Mouse (Mus musculus): Measurements from ENCODE around the gene Tfb1m. TPM values are rescaled to one million over a fixed set of nuclear protein-coding genes. Genes with fewer than 3 reads are reported as not detected.

Gene Tfb1m
- polyA plus RNA-seq, 1 experiment, result 2.1 TPM

GRCm38 (mm10) chr17:3485851-3486250 lies 71.7 kb downstream of the Tfb1m start:
- TF ChIP-seq CTCF (IDR thresholded peaks at IDR 0.05; ENCODE audit: insufficient read depth, low read length), result no peak
- no peak for TF ChIP-seq POLR2A (IDR thresholded peaks at IDR 0.05; ENCODE audit: borderline replicate concordance, extremely low read depth, low read depth, low read length)
- WGBS, result 81% methylated on average over 7 of the region's 7 CpGs
- Histone ChIP-seq H3K4me1 (ENCODE audit: control insufficient read depth, insufficient read depth, low read length) (no peaks in the 10 kb centered on the region), H3K4me3 (replicated peaks; ENCODE audit: extremely low read depth, low read depth, low read length) (no peak overlapping the region)
- no peak for DNase-seq

- no peak overlapping the region for H3K4me3 ChIP-seq (replicated peaks; ENCODE audit: extremely low read depth, low read depth, low read length)
- TF ChIP-seq POLR2A (IDR thresholded peaks at IDR 0.05; ENCODE audit: borderline replicate concordance, extremely low read depth, low read depth, low read length) (no peak), CTCF (IDR thresholded peaks at IDR 0.05; ENCODE audit: insufficient read depth, low read length) (no peak)
- no peaks in the 10 kb centered on the region for H3K4me1 ChIP-seq (ENCODE audit: control insufficient read depth, insufficient read depth, low read length)
- WGBS, result 82% methylated on average over 8 of the region's 8 CpGs
- no peak for DNase-seq
Observed at GRCm38 (mm10) chr17:3483091-3483490, 74.5 kb downstream of the Tfb1m start.

- TF ChIP-seq POLR2A (IDR thresholded peaks at IDR 0.05; ENCODE audit: borderline replicate concordance, extremely low read depth, low read depth, low read length), result no peak
- no peak for TF ChIP-seq CTCF (IDR thresholded peaks at IDR 0.05; ENCODE audit: insufficient read depth, low read length)
- WGBS, result 60% methylated on average over 7 of the region's 7 CpGs
- no peak for DNase-seq
Observed at GRCm38 (mm10) chr17:3481576-3482575, 75.7 kb downstream of the Tfb1m start.

GRCm38 (mm10) chr17:3476546-3476945 lies 81.0 kb downstream of the Tfb1m start:
- TF ChIP-seq CTCF (IDR thresholded peaks at IDR 0.05; ENCODE audit: insufficient read depth, low read length) (no peak), POLR2A (IDR thresholded peaks at IDR 0.05; ENCODE audit: borderline replicate concordance, extremely low read depth, low read depth, low read length) (no peak)
- Histone ChIP-seq H3K4me3 (replicated peaks; ENCODE audit: extremely low read depth, low read depth, low read length) (no peak overlapping the region), H3K4me1 (ENCODE audit: control insufficient read depth, insufficient read depth, low read length) (no peaks in the 10 kb centered on the region)
- no peak for DNase-seq
- 65% methylated on average over 2 of the region's 2 CpGs for WGBS

More at GRCm38 (mm10) chr17:3481576-3482575, 75.7 kb downstream of the Tfb1m start:
- Histone ChIP-seq H3K4me3 (replicated peaks; ENCODE audit: extremely low read depth, low read depth, low read length) (no peak overlapping the region), H3K4me1 (ENCODE audit: control insufficient read depth, insufficient read depth, low read length) (no peaks in the 10 kb centered on the region)

GRCm38 (mm10) chr17:3472018-3472417 lies 85.6 kb downstream of the Tfb1m start:
- 86% methylated on average over 6 of the region's 6 CpGs for WGBS
- TF ChIP-seq CTCF (IDR thresholded peaks at IDR 0.05; ENCODE audit: insufficient read depth, low read length) (no peak), POLR2A (IDR thresholded peaks at IDR 0.05; ENCODE audit: borderline replicate concordance, extremely low read depth, low read depth, low read length) (no peak)
- no peak for DNase-seq

More at GRCm38 (mm10) chr17:3472018-3472417, 85.6 kb downstream of the Tfb1m start:
- no peak overlapping the region for H3K4me3 ChIP-seq (replicated peaks; ENCODE audit: extremely low read depth, low read depth, low read length)
- no peaks in the 10 kb centered on the region for H3K4me1 ChIP-seq (ENCODE audit: control insufficient read depth, insufficient read depth, low read length)

Other genes starting within 250 kb of the Tfb1m start
- 0.80 and 1.3 TPM in 2 replicates for gene Tiam2, start 231.2 kb downstream of the Tfb1m start, polyA plus RNA-seq (2012; rRNA removed)
- gene Cldn20, start 25.2 kb downstream of the Tfb1m start, polyA plus RNA-seq (2012; rRNA removed), result 0.28 TPM in 1 of 2 replicates, not detected in the other
- not detected in 2 replicates for gene Nox3, start 138.5 kb upstream of the Tfb1m start, polyA plus RNA-seq (2012; rRNA removed)